Mouse (Mus musculus) neural tube, embryonic 14.5 days (tissue): Measurements from ENCODE around the gene Tenm4. TPM values are rescaled to one million over a fixed set of nuclear protein-coding genes. Genes with fewer than 3 reads are reported as not detected.

Experiments used
- ATAC-seq: fragments of 200-750 bp; cut with Nextera tagmentation; 2 replicates; pipeline ENCODE4 v1.8.0; 2017; ENCODE audit warnings: low read depth, mild to moderate bottlenecking, moderate TSS enrichment, moderate library complexity
- H3K27ac ChIP-seq: fragments of 300-500 bp; sonication (generic); 2 replicates; pipeline ENCODE4 v1.5.1; 2014; ENCODE audit warnings: low read depth, mild to moderate bottlenecking, control low read depth, low read length, moderate library complexity, mixed read lengths
- H3K27me3 ChIP-seq: fragments of 300-500 bp; sonication (generic); 2 replicates; pipeline ENCODE4 v1.6.1; 2014; ENCODE audit warnings: low read length; ENCODE audit not compliant: control insufficient read depth, insufficient read depth
- H3K36me3 ChIP-seq: fragments of 300-500 bp; sonication (generic); 2 replicates; pipeline ENCODE4 v1.6.1; 2014; ENCODE audit warnings: low read length, mixed read lengths; ENCODE audit not compliant: control insufficient read depth, insufficient read depth
- H3K4me1 ChIP-seq: fragments of 300-500 bp; sonication (generic); 2 replicates; pipeline ENCODE4 v1.6.1; 2014; ENCODE audit warnings: low read length; ENCODE audit not compliant: control insufficient read depth, insufficient read depth
- H3K4me2 ChIP-seq: fragments of 300-500 bp; sonication (generic); 2 replicates; pipeline ENCODE4 v1.6.1; 2014; ENCODE audit warnings: mild to moderate bottlenecking, low read depth, low read length, control low read depth
- H3K4me3 ChIP-seq: fragments of 300-500 bp; sonication (generic); 2 replicates; pipeline ENCODE4 v1.5.1; 2014; ENCODE audit warnings: low read depth, low read length, control low read depth, mixed read lengths
- H3K9ac ChIP-seq: fragments of 300-500 bp; sonication (generic); replicated peaks from 2 replicates; pipeline ENCODE4 v1.6.1; 2014; ENCODE audit warnings: low read depth, mild to moderate bottlenecking, control low read depth, low read length, mixed read lengths
- H3K9me3 ChIP-seq: fragments of 300-500 bp; sonication (generic); 2 replicates; pipeline ENCODE4 v1.6.1; 2016; ENCODE audit warnings: low read length; ENCODE audit not compliant: control insufficient read depth
- WGBS: fragments of 180-500 bp; shearing (Covaris S2); extraction: QIAGEN DNeasy Blood & Tissue Kit; methylation state at CpG from one replicate; pipeline ENCODE4 v1.1.7; 2014; 5-methylcytosine and 5-hydroxymethylcytosine counted together
- polyA plus RNA-seq: library from polyadenylated mRNA; unstranded; fragments of >200 nt; fragmentation: Nextera tagmentation; extraction: Ambion mirVana; gene quantifications from 2 replicates; pipeline ENCODE4 v1.2.1, GENCODE M21; 2014

Tenm4 gene
- 50.0 and 54.8 TPM in 2 replicates for polyA plus RNA-seq

- H3K4me2 ChIP-seq, result no peak within 1 kb of the TSS
These were observed at the start of gene Tenm4 for GRCm38 (mm10) chr7:96170924-96171595. Gene Tenm4, plus strand, starts transcription at chr7:96171246.

DNA sequence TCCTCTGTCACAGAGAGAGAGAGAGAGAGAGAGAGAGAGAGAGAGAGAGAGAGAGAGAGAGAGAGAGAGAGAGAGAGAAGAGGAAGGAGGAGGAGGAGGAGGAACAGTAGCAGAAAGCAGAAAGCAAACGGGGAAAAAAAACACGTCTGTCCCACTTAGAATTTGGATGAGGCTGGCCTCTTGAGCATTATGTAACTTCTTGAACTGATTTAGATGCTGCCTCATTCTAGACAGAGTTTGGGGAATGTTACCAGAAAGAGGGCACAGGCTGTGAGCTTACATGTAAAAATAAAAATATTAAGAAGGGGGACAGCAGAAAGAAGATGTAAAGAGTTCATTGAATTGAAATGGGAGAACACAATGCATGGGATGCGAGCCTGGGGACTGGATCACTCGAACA lies 40.3 kb upstream of the Tenm4 start:
- no peaks in the 10 kb centered on the region for H3K27me3 ChIP-seq
- no peak overlapping the region for H3K4me3 ChIP-seq
- H3K36me3 ChIP-seq, result no peaks in the 10 kb centered on the region
- H3K4me2 ChIP-seq, result no peak overlapping the region
- H3K9ac ChIP-seq, result no peak overlapping the region
- H3K27ac ChIP-seq, result no peak overlapping the region
- 51% methylated on average over 4 of the region's 4 CpGs for WGBS
- H3K4me1 ChIP-seq, result no peaks in the 10 kb centered on the region
- no peak for ATAC-seq
- no peaks in the 10 kb centered on the region for H3K9me3 ChIP-seq

More at GRCm38 (mm10) chr7:96170924-96171595, at the start of gene Tenm4:
- Histone ChIP-seq H3K27me3 (no peaks in the 10 kb centered on the region), H3K4me1 (no peaks in the 10 kb centered on the region), H3K36me3 (no peaks in the 10 kb centered on the region), H3K4me3 (no peak within 1 kb of the TSS), H3K9me3 (no peaks in the 10 kb centered on the region), H3K9ac (no peak within 1 kb of the TSS), H3K27ac (no peak within 1 kb of the TSS)
- ATAC-seq, result no peak
- 41% methylated on average over 14 of the region's 14 CpGs for WGBS

DNA sequence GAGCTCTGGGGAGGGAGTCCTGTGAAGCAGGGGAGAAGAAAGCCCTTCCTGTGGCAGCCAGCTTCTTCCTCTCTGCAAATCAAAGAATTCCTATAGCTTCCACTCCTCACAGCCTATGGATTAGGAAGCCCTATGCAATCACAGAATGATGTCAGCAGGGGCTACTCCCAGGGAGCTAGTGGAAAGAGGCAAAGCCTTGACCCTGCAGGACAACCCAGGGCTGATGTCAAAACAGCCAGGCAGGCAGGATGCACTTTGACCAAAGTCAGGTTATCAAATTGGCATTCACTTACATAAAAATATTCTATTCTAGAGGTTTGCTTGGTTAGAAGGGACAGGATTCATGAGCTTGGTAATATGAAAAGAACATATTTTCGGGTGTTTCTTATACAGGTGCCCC lies 39.9 kb upstream of the Tenm4 start:
- H3K27ac ChIP-seq, result no peak overlapping the region
- no peak for ATAC-seq
- 97% methylated on average over 1 of the region's 1 CpGs for WGBS

DNA sequence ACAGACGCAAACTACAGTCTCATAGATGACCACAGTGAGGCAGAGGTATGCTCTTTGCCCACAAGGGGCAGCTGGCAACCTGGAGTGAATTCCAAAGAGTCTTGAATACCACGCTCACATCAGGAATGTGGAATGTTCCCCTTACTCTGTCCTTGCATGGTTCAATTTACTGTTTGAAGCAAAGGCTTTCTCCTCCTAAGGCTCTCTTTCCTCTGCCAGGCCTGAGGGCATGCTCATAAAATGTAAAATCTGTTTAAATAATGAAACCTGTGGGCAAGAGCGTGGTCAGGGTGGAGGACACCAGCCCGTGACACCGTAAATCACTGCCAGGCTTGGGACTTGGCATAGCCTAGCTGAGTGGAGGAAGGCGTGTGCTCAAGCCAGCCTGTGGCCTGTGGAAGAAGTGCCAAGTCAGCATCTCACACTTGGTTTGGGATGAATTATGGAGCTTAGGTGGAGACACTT lies 34.5 kb upstream of the Tenm4 start:
- Histone ChIP-seq H3K9me3 (no peaks in the 10 kb centered on the region), H3K9ac (no peak overlapping the region), H3K27ac (no peak overlapping the region), H3K4me1 (no peaks in the 10 kb centered on the region), H3K4me3 (no peak overlapping the region), H3K4me2 (no peak overlapping the region), H3K27me3 (no peaks in the 10 kb centered on the region), H3K36me3 (no peaks in the 10 kb centered on the region)
- 79% methylated on average over 6 of the region's 6 CpGs for WGBS
- no peak for ATAC-seq

More for the DNA sequence above, 39.9 kb upstream of the Tenm4 start:
- Histone ChIP-seq H3K9ac (no peak overlapping the region), H3K27me3 (no peaks in the 10 kb centered on the region), H3K4me3 (no peak overlapping the region), H3K4me1 (no peaks in the 10 kb centered on the region), H3K9me3 (no peaks in the 10 kb centered on the region), H3K4me2 (no peak overlapping the region), H3K36me3 (no peaks in the 10 kb centered on the region)

- no peaks in the 10 kb centered on the region for H3K9me3 ChIP-seq
- no peaks in the 10 kb centered on the region for H3K27me3 ChIP-seq
- H3K4me1 ChIP-seq, result no peaks in the 10 kb centered on the region
- no peaks in the 10 kb centered on the region for H3K36me3 ChIP-seq
- H3K27ac ChIP-seq, result no peak overlapping the region
- no peak overlapping the region for H3K4me3 ChIP-seq
- no peak for ATAC-seq
- H3K4me2 ChIP-seq, result no peak overlapping the region
- no peak overlapping the region for H3K9ac ChIP-seq
- WGBS, result 50% methylated on average over 4 of the region's 4 CpGs
These were observed 29.2 kb upstream of the Tenm4 start for GRCm38 (mm10) chr7:96141876-96142275.

DNA sequence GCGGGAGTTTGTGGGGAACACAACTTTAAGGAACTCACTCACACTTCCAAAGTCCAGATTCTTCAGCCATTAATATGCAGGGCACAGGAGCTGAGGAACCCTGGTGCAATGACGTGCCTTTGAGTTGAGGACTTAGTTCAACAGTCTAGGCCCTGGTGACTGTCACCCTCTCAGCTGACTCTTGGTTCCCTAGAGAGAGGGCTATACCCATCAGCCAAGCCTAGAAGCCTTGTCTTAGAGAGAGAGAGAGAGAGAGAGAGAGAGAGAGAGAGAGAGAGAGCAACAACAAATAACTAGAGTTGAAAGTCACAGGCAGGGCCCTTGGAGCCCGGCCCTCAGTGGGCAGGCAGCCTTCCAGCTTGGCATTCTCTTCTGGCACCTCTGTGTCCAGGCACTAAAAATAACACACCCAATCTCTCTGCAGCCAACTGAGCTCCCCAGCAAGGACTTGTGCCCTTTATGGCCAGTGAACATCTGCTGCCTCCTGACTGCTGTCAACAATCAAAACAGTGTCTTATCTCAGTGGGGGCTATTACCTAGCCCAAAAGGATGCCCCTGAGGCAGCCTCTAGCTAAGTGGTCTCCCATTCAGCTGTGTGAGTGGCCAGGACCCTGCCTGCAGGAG lies 28.0 kb upstream of the Tenm4 start:
- Histone ChIP-seq H3K27ac (no peak overlapping the region), H3K27me3 (no peaks in the 10 kb centered on the region), H3K4me1 (no peaks in the 10 kb centered on the region), H3K9me3 (no peaks in the 10 kb centered on the region), H3K4me3 (no peak overlapping the region), H3K9ac (no peak overlapping the region), H3K4me2 (no peak overlapping the region), H3K36me3 (no peaks in the 10 kb centered on the region)
- ATAC-seq, result no peak
- WGBS, result 76% methylated on average over 3 of the region's 3 CpGs

GRCm38 (mm10) chr7:96147436-96147835 lies 23.6 kb upstream of the Tenm4 start:
- ATAC-seq, result no peak
- H3K36me3 ChIP-seq, result no peaks in the 10 kb centered on the region
- WGBS, result 65% methylated on average over 4 of the region's 4 CpGs

DNA sequence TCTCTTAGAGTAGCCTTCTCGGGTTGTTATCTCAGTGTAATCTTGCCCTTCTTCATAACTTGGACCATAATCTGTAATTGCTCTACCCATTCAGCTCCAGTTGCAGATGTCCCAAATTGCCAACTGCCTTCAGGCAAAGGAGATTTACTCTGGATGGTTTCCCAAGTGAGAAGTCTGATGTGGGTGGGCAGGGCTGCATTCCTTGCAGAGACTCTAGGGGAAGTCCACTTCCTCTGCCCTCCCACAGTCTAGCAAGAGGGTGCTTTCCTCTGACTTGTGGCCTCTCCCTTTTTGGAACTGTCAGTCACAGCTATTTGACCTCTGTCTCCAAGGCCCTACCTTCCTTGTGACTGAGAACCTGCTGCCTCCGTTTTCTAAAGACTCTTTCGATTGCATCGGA lies 22.9 kb upstream of the Tenm4 start:
- Histone ChIP-seq H3K36me3 (no peaks in the 10 kb centered on the region), H3K9ac (no peak overlapping the region), H3K9me3 (no peaks in the 10 kb centered on the region), H3K4me2 (no peak overlapping the region), H3K4me3 (no peak overlapping the region), H3K27ac (no peak overlapping the region), H3K27me3 (no peaks in the 10 kb centered on the region), H3K4me1 (no peaks in the 10 kb centered on the region; the same call in 1 of the 2 replicates)
- no peak for ATAC-seq
- WGBS, result 90% methylated on average over 4 of the region's 4 CpGs

More at GRCm38 (mm10) chr7:96147436-96147835, 23.6 kb upstream of the Tenm4 start:
- no peak overlapping the region for H3K9ac ChIP-seq
- no peaks in the 10 kb centered on the region for H3K9me3 ChIP-seq
- H3K4me1 ChIP-seq, result no peaks in the 10 kb centered on the region; the same call in 1 of the 2 replicates
- H3K27me3 ChIP-seq, result no peaks in the 10 kb centered on the region
- no peak overlapping the region for H3K27ac ChIP-seq
- H3K4me3 ChIP-seq, result no peak overlapping the region
- no peak overlapping the region for H3K4me2 ChIP-seq

DNA sequence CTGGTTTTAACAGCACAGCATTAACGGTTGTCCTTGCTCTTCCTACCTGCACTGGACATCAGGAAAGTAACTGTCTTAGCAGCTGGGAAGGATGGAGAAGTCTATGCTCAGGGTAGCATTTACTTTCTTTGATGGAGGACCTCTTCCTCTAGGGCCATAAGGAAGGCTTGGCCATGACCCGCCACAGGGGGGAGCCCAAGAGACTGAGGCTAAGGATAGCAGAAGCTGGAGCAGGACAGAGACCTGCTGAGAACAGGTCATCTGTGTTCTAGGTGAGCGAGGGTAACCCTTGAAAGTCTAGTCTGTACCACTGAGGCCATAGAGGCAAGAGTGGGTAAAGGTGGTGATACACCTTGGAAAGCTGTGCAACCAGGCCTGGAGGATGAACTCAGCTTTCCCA lies 19.8 kb upstream of the Tenm4 start:
- no peaks in the 10 kb centered on the region for H3K36me3 ChIP-seq
- H3K9ac ChIP-seq, result no peak overlapping the region
- H3K4me2 ChIP-seq, result no peak overlapping the region
- 65% methylated on average over 3 of the region's 3 CpGs for WGBS
- no peaks in the 10 kb centered on the region; the same call in 1 of the 2 replicates for H3K4me1 ChIP-seq
- H3K27ac ChIP-seq, result no peak overlapping the region
- no peak overlapping the region for H3K4me3 ChIP-seq
- ATAC-seq, result no peak
- H3K9me3 ChIP-seq, result no peaks in the 10 kb centered on the region
- no peaks in the 10 kb centered on the region for H3K27me3 ChIP-seq
